Mouse (Mus musculus): ENCODE data around the gene Atxn2l. TPM values are rescaled to one million over a fixed set of nuclear protein-coding genes. Genes with fewer than 3 reads are reported as not detected.

The Atxn2l gene
- polyA plus RNA-seq, 1 experiment, result 208 TPM

- H3K4me1 ChIP-seq (ENCODE audit: control insufficient read depth, insufficient read depth, insufficient read length), result peaks cover 2% of the 10 kb centered on the region; the same call in 1 of the 2 replicates
- H3K27me3 ChIP-seq (ENCODE audit: control insufficient read depth, insufficient read depth, low read length), result no peaks in the 10 kb centered on the region
- no peak overlapping the region for H3K4me3 ChIP-seq (ENCODE audit: extremely low read depth, insufficient read depth, insufficient read length)
- no peak for DNase-seq (ENCODE audit: low read depth in 1 of 2, low spot score in 2 of 2)
- peaks cover 19% of the 10 kb centered on the region for H3K36me3 ChIP-seq (ENCODE audit: control insufficient read depth, insufficient read depth, low read length)
- no peak for TF ChIP-seq POLR2A (IDR thresholded peaks at IDR 0.05; ENCODE audit: low read depth, low read length)
- TF ChIP-seq CTCF (IDR thresholded peaks at IDR 0.05; ENCODE audit: extremely low read depth, insufficient read depth, insufficient read length, insufficient replicate concordance), result no peak
- H3K27ac ChIP-seq (ENCODE audit: insufficient read depth, low read length), result no peak overlapping the region
- 62% methylated on average over 7 of the region's 7 CpGs for WGBS
Observed at GRCm38 (mm10) chr7:126465246-126466030, 37.8 kb downstream of the Atxn2l start.

- no peak for DNase-seq (ENCODE audit: low read depth in 1 of 2, low spot score in 2 of 2)
- Histone ChIP-seq H3K4me3 (ENCODE audit: extremely low read depth, insufficient read depth, insufficient read length) (no peak overlapping the region), H3K27me3 (ENCODE audit: control insufficient read depth, insufficient read depth, low read length) (no peaks in the 10 kb centered on the region), H3K4me1 (ENCODE audit: control insufficient read depth, insufficient read depth, insufficient read length) (no peaks in the 10 kb centered on the region; the same call in 1 of the 2 replicates), H3K36me3 (ENCODE audit: control insufficient read depth, insufficient read depth, low read length) (peaks cover 19% of the 10 kb centered on the region), H3K27ac (ENCODE audit: insufficient read depth, low read length) (no peak overlapping the region)
- 79% methylated on average over 5 of the region's 5 CpGs for WGBS
- TF ChIP-seq CTCF (IDR thresholded peaks at IDR 0.05; ENCODE audit: extremely low read depth, insufficient read depth, insufficient read length, insufficient replicate concordance), result no peak
- TF ChIP-seq POLR2A (IDR thresholded peaks at IDR 0.05; ENCODE audit: low read depth, low read length), result no peak
Observed at GRCm38 (mm10) chr7:126464836-126465235, 38.4 kb downstream of the Atxn2l start.

GRCm38 (mm10) chr7:126464121-126464520 is 39.1 kb downstream of the Atxn2l start:
- no peak for DNase-seq (ENCODE audit: low read depth in 1 of 2, low spot score in 2 of 2)
- no peak overlapping the region for H3K27ac ChIP-seq (ENCODE audit: insufficient read depth, low read length)
- no peak overlapping the region for H3K4me3 ChIP-seq (ENCODE audit: extremely low read depth, insufficient read depth, insufficient read length)
- peaks cover 17% of the 10 kb centered on the region for H3K36me3 ChIP-seq (ENCODE audit: control insufficient read depth, insufficient read depth, low read length)
- H3K27me3 ChIP-seq (ENCODE audit: control insufficient read depth, insufficient read depth, low read length), result no peaks in the 10 kb centered on the region
- no peaks in the 10 kb centered on the region; the same call in 1 of the 2 replicates for H3K4me1 ChIP-seq (ENCODE audit: control insufficient read depth, insufficient read depth, insufficient read length)
- TF ChIP-seq POLR2A (IDR thresholded peaks at IDR 0.05; ENCODE audit: low read depth, low read length) (no peak), CTCF (IDR thresholded peaks at IDR 0.05; ENCODE audit: extremely low read depth, insufficient read depth, insufficient read length, insufficient replicate concordance) (no peak)
- WGBS, result 18% methylated on average over 4 of the region's 4 CpGs

GRCm38 (mm10) chr7:126463547-126463946 is 39.7 kb downstream of the Atxn2l start:
- Histone ChIP-seq H3K27ac (ENCODE audit: insufficient read depth, low read length) (no peak overlapping the region), H3K36me3 (ENCODE audit: control insufficient read depth, insufficient read depth, low read length) (peaks cover 11% of the 10 kb centered on the region), H3K27me3 (ENCODE audit: control insufficient read depth, insufficient read depth, low read length) (no peaks in the 10 kb centered on the region), H3K4me3 (ENCODE audit: extremely low read depth, insufficient read depth, insufficient read length) (no peak overlapping the region), H3K4me1 (ENCODE audit: control insufficient read depth, insufficient read depth, insufficient read length) (no peaks in the 10 kb centered on the region; the same call in 1 of the 2 replicates)
- 73% methylated on average over 4 of the region's 4 CpGs for WGBS
- DNase-seq (ENCODE audit: low read depth in 1 of 2, low spot score in 2 of 2), result no peak
- TF ChIP-seq POLR2A (IDR thresholded peaks at IDR 0.05; ENCODE audit: low read depth, low read length) (no peak), CTCF (IDR thresholded peaks at IDR 0.05; ENCODE audit: extremely low read depth, insufficient read depth, insufficient read length, insufficient replicate concordance) (no peak)

- Histone ChIP-seq H3K4me3 (ENCODE audit: extremely low read depth, insufficient read depth, insufficient read length) (no peak within 1 kb of the TSS), H3K4me1 (ENCODE audit: control insufficient read depth, insufficient read depth, insufficient read length) (no peaks in the 10 kb centered on the region; the same call in 1 of the 2 replicates), H3K27ac (ENCODE audit: insufficient read depth, low read length) (no peak within 1 kb of the TSS), H3K36me3 (ENCODE audit: control insufficient read depth, insufficient read depth, low read length) (peaks cover 8% of the 10 kb centered on the region), H3K27me3 (ENCODE audit: control insufficient read depth, insufficient read depth, low read length) (no peaks in the 10 kb centered on the region)
- TF ChIP-seq CTCF (IDR thresholded peaks at IDR 0.05; ENCODE audit: extremely low read depth, insufficient read depth, insufficient read length, insufficient replicate concordance) (no peak), POLR2A (IDR thresholded peaks at IDR 0.05; ENCODE audit: low read depth, low read length) (no peak)
- 66% methylated on average over 5 of the region's 5 CpGs for WGBS
- no peak for DNase-seq (ENCODE audit: low read depth in 1 of 2, low spot score in 2 of 2)
Observed at GRCm38 (mm10) chr7:126463004-126463403, 40.2 kb downstream of the Atxn2l start, which contains the start of gene Atp2a1. Gene Atp2a1, minus strand, starts transcription at chr7:126463108.

GRCm38 (mm10) chr7:126461626-126462025 is 41.6 kb downstream of the Atxn2l start:
- WGBS, result 94% methylated on average over 3 of the region's 3 CpGs
- no peaks in the 10 kb centered on the region; the same call in 1 of the 2 replicates for H3K4me1 ChIP-seq (ENCODE audit: control insufficient read depth, insufficient read depth, insufficient read length)
- no peak overlapping the region for H3K27ac ChIP-seq (ENCODE audit: insufficient read depth, low read length)
- H3K4me3 ChIP-seq (ENCODE audit: extremely low read depth, insufficient read depth, insufficient read length), result no peak overlapping the region
- no peak for TF ChIP-seq POLR2A (IDR thresholded peaks at IDR 0.05; ENCODE audit: low read depth, low read length)
- DNase-seq (ENCODE audit: low read depth in 1 of 2, low spot score in 2 of 2), result no peak
- no peaks in the 10 kb centered on the region for H3K27me3 ChIP-seq (ENCODE audit: control insufficient read depth, insufficient read depth, low read length)
- peaks cover 1% of the 10 kb centered on the region for H3K36me3 ChIP-seq (ENCODE audit: control insufficient read depth, insufficient read depth, low read length)

All from spleen, adult 2 months (tissue).